Mouse (Mus musculus) adrenal gland (tissue): ENCODE data around the gene Phf12.

ENCODE experiments used
- intact Hi-C: fragments of 180-260 bp; cut with DNase I; formaldehyde crosslinking; loops from one replicate; pipeline ENCODE4 v1.15.1; 2025

Gene Phf12

DNA sequence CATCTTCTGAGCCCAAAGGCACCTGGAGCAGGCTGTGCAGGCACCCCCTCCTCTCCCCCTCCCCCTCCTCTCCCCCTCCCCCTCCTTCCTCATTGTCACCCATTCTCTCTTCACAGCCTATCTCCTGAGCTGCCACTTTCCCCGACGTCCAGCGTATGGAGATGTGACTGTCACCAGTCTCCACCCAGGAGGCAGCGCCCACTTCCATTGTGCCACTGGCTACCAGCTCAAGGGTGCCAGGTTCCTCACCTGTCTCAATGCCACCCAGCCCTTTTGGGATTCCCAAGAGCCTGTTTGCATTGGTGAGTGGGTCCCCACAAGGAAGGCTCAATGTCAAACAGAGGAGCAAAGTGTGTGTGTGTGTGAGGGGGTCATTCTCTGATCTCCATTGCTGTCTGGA, 13.8 kb upstream of the Phf12 start:
- intact Hi-C loops = no loop called here

DNA sequence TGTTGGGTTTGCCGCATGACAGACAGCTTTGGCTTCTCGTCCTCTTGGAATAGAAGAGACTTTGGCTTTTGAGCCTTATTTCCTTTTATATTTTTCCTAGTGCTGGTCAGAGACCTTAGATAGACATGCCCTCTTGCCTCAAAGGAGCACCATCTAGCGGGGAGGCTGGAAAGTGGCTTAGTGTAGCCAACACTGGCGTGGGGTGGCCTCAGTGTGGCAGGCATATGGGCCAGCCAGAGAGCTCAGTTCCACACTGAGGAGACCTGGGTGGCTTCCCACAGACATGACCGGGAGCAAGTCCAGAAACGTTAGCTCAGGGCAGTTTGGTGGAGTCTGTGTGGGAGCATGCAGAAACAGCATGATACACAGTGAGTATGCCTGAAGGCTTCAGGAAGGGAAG, 11.8 kb upstream of the Phf12 start:
- intact Hi-C loops = loop anchor here (10.0 kb wide), 1 partner anchor 236 kb away; no protein-coding TSS in a partner anchor

DNA sequence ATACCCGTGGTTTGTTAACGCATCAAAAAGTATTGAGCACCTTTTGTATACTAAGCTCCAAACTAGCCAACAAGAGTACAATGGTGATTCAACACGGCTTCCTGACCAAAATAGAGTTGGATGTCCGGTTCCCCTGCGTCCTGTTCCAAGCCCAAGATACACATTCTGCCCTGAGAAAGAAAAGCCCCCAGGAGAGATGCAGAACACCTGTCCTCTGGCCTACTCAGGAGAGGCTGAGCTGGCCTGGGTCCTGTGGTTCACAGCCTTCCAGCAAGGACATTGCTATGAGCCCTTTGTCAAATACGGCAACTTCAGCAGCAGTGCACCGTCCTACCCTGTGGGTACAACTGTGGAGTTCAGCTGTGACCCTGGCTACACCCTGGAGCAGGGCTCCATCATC, 9.0 kb upstream of the Phf12 start:
- intact Hi-C loops = loop anchor here (10.0 kb wide), 1 partner anchor 239 kb away; no protein-coding TSS in a partner anchor

DNA sequence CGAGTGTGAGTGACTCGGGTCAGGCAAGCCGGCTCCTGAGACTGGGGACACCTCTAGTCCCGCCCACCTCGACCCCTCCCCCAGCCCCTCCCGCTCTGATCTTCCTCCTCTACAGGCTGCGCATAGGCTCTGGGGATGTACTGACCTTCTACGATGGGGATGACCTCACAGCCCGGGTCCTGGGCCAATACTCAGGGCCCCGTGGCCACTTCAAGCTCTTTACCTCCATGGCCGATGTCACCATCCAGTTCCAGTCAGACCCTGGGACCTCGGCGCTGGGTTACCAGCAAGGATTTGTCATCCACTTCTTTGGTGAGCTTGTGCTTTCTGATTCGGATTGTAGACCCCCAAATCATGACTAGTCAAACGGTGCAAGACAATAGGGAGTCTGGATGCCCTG, 8.2 kb upstream of the Phf12 start:
- intact Hi-C loops = loop anchor here (10.0 kb wide), 1 partner anchor 240 kb away; no protein-coding TSS in a partner anchor

DNA sequence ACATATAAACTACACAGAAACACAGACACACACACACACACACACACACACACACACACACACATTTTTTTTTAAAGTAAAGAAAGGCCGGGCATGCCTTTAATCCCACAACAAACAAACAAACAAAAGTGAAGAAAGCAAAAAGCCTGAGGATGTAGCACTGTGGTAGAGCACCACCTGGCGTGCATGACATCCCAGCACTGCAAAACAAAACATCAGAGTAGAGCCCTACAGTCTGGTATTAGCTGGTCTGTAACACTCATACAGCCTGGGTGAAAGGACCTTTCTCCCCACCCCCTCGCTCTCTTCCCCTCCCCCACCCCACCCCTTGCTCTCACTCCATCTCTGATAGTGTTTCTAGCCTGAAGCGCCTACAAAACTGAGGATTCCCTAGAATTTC, 6.7 kb upstream of the Phf12 start:
- intact Hi-C loops = loop anchor here (10.0 kb wide), 1 partner anchor 241 kb away; no protein-coding TSS in a partner anchor

DNA sequence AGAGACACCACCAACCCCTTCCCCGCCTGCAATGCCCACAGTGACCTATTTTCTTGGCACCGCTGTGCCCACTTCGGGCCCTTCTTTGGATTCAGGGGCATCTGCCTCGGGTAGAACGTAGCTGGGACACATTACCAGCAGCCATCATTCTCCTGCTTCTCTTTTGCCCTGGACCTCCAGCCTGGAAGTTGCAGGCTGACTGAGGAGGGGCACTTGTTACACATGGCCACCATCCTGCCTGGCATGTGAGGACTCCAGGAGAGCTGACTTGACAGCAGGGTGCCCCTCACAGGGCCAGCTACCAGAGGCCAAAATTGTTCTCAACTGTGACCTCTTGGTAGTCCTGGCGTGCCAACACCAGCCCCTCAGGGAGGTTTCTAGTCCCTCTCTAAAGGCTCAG, 4.4 kb upstream of the Phf12 start:
- intact Hi-C loops = loop anchor here (10.0 kb wide), 1 partner anchor 243 kb away; no protein-coding TSS in a partner anchor

DNA sequence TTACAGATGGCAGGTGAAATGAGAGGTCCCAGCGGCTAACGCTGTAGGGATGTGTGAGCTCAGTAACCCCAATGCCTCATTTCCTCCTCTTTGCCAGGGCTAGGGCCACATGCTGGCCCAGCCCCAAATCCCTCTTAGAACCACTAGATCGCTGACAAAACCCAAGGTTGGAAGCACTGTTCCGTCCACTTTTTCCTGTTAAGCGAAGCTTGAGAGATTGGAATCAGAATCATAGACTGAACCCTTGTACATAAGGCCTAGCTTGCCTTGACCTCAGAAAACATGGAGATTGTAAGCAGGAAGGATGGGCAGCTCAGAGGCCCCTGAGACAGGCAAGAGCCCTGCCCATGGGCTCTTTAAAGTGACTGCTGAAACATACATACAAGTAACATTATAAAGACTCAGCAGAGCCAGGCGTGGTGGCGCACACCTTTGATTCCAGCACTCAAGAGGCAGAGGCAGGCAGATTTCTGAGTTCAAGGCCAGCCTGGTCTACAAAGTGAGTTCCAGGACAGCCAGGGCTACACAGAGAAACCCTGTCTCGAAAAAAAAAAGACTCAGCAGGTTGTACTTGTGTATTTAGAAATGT, 3.2 kb upstream of the Phf12 start:
- intact Hi-C loops = loop anchor here (10.0 kb wide), 1 partner anchor 245 kb away; no protein-coding TSS in a partner anchor

DNA sequence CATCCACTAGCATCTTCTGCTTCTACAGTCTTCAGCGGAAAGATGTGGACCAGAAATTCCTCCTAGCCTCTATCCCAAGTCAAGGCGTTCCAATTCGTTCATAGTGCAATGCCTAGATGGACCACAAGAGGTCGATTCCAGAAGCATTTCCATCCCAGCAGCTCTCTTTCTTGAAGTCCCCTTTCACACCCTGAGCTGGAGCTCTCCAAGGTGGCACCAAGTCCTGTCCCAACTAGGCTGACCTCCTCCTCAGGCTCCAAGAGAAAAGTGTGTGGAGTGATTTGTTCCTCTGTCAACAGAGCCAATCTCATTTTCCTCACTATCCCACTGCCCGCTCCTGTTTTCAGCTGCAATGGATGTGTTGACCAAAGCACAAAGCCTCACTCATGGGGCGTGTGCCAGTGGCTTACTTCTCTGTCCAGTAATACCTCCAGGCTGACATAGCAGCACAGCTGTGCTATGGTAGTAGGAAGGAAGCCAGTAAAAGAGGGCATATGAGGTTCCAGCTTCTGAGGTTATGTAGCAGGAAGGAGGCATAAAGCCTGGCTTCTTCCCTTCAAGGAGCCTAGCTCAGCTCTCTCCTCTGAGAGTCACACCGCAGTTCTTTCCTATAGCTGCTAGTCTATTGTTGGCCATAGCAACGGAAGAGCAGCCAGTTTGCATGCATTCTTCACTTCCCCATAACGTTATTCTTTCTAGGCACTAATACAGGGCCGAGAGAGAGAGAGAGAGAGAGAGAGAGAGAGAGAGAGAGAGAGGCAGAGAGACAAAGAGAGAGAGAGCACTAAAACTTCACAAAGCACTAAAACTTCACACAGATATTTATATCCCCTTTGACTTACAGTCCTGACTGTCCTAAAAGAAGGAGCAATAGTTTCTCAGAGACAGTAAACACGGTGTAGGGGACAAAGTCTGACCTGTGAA, 2.0 kb upstream of the Phf12 start:
- intact Hi-C loops = no loop called here

DNA sequence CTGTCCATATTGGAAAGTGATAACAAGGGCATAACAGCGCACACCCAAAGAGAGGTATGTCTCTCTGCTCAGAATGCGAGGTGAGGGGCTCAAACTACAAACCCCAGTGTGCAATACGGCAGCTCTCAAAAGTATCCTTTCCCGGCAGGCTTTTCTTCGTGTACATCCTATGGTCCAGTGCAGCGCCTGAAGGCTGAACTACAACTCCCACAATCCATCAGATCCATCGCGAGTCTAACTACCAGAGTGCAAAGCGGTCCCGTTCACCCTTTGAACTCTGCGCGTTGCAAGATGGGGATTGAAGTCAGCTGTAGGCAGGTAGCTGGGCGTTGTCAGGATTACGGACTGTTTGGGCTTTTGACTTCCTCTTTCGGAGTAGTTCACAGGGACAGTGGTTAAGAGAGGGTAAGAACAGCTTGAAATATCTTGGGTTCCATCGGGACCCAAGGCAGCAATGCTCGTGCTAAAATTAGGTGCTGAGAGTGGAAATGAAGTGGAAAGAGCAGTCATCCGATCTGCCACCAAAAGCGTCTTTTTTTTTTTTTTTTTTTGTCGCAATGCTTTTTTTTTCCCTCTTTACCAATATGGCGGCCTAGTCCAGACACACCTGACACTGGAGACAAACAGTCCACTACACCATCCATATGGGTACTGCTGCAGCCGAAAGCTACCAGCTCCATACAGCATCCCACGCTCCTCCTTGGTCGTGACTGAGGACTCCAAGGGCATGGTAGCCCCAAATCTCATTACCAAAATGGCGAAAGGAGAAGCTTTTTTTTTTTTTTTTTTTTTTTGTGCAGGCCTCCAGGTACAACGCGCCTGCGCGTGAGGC, 729 bp upstream of the Phf12 start:
- intact Hi-C loops = no loop called here

DNA sequence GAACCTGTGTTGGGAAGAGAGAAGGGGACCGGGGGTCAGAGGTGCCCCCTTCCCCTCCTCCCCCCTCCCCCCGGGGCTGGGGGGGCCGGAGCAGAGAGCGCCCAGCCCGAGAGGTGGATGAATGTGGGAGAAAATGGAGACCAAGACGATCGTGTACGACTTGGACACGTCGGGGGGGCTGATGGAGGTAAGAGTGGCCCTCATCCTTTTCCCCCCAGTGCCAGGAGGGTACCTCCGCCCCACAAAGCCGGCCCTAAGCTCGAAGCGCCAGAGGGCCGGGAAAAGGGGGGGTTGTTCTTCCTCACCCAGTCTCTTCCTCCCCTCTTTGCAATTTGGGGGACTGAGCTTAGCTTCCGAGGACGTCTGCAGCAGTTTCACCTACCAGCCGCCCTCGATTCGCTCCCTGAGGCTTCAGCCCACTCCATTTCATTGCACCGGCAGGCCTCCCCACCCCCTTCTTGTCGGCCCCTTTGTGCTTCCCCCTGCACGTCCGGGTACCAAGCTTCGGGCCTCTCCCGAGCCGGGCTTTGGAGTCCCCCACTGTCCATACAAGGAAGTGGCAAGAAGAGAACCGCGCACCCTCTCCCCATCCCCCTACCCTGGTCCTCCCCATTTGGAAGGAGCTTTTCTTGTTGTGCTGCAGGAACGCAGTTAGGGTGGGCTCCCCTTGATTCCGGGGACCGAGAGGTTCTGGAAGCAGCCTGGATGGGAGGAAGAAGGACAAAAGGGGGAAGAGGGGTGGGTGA, 810 bp downstream of the Phf12 start:
- intact Hi-C loops = no loop called here

DNA sequence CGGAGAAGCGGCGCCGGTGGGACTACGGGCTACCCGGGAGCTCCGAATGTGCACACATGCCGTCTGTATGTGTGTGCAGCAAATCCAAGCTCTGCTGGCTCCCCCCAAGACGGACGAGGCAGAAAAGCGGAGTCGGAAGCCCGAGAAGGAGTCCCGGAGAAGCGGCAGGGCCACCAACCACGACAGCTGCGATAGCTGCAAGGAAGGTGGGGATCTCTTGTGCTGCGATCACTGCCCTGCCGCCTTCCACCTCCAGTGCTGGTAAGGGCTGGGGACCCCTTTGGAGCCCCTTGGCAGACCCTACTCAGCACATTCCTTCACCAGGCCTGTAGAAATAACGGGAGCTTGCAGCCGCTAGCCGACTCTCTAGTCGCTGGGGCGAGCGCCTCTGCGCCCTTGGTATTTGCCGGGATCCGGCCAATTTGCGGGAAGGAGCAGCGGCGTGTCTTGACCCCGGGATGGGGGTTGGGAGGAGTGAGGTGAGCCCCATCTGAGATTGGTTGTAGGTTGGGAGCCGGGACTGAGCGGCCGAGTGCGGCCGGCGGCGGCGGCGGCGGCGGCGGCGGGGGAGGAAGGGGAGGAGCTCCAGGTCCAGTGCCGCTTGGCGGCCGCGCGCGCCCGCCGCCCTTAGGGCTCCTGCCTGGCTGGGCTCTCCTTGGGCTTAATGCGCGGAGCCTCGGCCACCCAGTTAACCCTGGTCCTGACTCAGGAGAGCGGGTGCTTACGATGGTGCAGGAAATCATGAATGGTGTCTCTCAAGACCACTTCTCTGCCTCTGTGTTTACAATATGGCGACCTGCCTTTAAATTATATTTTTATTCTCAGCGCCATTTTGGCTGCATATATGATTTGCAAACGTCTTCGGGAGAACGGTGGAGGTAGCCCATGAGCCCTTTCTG, 1.6 kb downstream of the Phf12 start:
- intact Hi-C loops = no loop called here

DNA sequence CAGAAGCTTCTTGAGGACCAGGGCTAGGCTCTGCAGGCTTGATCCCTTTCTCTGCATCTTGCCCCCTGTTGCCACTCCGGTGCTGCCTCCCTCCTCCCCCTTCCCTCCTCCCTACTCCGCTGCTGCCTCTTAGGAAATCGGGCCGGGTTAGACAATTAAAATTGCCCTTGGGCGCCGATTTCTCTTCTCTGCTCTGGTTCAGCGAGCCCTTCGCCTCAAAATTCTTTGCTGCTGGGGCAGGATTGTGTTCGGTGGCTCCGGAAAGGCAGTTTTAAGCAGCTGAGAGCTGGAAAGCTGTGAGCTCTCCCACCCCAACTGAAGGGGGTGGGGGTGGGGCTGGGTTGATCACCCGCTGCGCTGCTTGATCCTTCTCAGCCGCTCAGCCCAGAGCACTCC, 2.3 kb downstream of the Phf12 start:
- intact Hi-C loops = loop anchor here (5.0 kb wide), 1 partner anchor 52 kb away; the partner anchor contains the start of gene Flot2

DNA sequence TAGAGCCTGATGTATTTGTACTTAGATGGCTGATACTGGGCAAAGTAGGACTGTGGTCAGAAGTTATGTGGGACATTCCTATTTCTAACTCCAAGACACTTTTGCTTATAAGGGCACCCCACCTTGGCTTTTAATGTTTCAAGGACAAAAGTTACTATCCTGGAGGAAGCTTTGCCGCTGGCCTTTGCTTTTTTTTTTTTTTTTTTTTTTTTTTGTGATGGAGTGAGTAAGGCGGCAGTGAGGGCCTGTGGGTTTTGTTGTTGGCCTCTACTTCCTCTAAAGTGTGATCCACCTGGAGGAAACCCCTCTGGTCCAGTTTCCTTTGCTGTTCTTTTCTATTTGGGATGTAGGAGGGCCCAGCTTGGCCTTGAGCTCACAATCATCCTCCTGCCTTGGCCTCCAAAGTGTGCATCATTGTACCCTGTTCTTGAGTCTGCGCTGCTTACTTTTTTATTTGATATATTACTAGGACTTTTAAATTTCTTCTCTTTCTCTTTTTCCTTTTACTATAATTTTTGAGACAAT, 3.0 kb downstream of the Phf12 start:
- intact Hi-C loops = loop anchor here (5.0 kb wide), 1 partner anchor 52 kb away; the partner anchor contains the start of gene Flot2

DNA sequence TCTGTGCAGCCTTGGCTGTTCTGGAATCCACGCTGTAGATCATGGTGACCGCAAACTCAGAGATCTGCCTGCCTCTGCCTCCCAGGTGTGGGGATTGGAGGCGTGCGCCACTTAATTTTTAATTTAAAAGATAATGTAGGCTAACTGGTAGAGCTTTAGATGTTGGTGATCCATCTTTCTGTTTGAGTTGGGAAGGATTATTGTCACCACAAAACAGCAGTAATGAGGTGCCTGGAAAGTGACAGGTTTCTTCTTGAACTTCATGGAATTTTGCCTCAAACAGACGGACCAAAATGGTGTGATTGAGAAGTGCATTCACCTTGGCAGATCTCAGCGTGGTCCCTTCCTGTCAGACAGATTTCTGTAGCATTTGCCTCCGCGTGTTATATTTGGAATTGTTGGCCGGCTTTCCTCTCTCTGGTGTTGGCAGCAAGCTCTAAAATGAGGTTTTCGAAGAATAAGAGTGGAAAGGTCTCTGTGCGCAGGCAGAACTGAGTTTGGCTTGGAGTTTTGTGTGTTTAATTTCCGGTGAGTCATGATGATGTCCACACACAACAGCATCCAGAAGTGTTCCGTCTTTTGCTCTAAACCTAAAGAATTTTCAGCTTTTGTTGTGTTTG, 6.6 kb downstream of the Phf12 start:
- intact Hi-C loops = loop anchor here (5.0 kb wide), 1 partner anchor 48 kb away; the partner anchor contains the start of gene Flot2

DNA sequence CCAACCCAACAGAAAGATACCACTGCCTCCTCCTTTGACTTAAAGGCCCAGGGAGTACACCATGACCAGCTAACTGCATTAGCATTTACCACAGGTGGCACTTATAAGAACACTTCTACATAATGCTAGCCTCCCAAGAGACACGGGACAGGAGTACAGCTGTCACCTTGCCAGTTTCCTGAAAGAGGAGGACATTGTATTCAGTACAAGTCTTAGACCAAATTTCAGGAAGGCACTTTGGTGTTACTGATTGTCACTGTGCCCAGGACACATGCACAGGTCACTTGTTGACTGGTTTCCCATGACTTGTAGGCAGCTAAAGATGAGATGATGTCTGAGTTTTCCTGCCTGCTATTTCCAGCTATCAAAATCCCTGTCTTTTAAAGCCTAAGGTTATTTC, 13.0 kb downstream of the Phf12 start:
- intact Hi-C loops = no loop called here

DNA sequence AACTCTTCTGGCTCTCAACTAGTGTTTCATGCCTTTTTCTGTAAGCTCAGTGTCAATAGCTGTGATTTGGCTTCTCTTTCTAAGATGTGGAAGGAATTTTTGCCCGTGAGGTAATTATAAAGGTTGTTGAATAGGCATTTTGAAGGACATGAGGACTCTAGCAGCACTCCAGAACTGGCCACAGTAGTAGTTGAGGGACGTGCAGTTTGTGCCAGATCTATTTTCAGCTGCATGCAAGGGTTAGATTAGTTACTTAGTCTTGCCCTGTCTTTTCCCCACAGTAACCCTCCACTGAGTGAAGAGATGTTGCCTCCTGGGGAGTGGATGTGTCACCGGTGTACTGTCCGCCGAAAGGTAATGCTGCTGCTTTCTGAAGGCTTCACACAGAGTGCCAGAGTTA, 23.9 kb downstream of the Phf12 start:
- intact Hi-C loops = no loop called here

DNA sequence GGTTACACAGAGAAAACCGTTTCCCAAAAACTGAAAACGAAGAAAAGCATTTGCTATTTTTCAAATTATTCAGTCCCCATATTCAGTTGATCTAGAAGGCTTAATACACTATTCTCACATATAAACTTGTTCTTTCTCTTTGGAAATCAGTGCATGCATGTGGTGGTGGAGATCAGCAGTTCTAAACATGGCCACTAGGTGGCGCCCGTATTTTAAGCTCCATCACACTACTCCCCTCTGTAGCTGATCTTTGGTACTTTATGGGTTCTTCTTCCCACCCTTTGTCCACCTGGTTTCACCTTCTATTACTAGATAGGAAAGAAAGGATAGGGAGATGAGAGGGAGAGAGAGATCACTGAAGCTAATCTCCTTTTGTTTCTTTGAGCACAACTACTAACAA, 37.1 kb downstream of the Phf12 start:
- intact Hi-C loops = no loop called here

DNA sequence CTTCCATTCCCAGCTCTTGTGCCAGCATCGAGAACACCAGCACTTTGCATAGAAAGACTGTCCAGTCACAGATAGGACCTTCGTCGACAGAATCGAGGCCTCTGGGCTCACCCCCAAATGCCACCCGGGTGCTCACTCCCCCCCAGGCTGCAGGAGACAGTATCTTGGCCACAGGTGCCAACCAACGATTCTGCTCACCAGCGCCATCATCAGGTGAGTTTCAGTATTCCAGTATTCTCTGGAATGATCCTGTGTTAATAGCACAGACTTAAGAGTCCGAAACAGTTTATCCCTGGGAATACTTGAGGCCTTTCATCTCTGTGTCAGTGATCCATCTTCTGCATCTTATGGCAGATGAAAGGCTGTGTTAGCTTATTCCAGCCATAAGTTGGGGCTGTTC, 41.1 kb downstream of the Phf12 start:
- intact Hi-C loops = no loop called here

DNA sequence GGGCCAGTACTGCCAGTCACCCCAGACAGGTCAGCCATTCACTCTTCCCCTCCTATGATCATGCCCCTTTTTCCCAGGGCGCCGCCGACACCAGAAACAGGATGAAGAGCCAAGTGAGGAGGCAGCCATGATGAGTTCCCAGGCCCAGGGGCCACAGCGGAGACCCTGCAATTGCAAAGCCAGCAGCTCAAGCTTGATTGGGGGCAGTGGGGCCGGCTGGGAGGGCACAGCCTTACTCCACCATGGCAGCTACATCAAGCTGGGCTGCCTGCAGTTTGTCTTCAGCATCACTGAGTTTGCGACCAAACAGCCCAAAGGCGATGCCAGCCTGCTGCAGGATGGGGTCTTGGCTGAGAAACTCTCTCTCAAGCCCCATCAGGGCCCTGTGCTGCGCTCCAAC, 46.7 kb downstream of the Phf12 start:
- intact Hi-C loops = no loop called here
